Mouse (Mus musculus) megakaryocyte, adult 5-6 weeks (primary cell): ENCODE data around the gene Btbd10. TPM values are rescaled to one million over a fixed set of nuclear protein-coding genes. Genes with fewer than 3 reads are reported as not detected.

Experiments used
- ATAC-seq: 2 replicates; pipeline ENCODE4 v1.8.0; 2016; ENCODE audit warnings: mild to moderate bottlenecking, inconsistent platforms; ENCODE audit not compliant: poor library complexity, severe bottlenecking
- total RNA-seq, 2 experiments: library from RNA; stranded (forward) in 1 of 2; stranded (reverse) in 1 of 2; fragments of 153-499, 151-499 nt in 1 of 2; fragments of 221-1000, 200-1000 nt in 1 of 2; gene quantifications; 2 replicates each; pipeline versions ENCODE4 v1.2.3 to v1.2.4; 2015 to 2017

Btbd10 gene
- total RNA-seq (2015) = 18.9 and 24.2 TPM in 2 replicates
- total RNA-seq (2017) = 27.6 and 30.9 TPM in 2 replicates

DNA sequence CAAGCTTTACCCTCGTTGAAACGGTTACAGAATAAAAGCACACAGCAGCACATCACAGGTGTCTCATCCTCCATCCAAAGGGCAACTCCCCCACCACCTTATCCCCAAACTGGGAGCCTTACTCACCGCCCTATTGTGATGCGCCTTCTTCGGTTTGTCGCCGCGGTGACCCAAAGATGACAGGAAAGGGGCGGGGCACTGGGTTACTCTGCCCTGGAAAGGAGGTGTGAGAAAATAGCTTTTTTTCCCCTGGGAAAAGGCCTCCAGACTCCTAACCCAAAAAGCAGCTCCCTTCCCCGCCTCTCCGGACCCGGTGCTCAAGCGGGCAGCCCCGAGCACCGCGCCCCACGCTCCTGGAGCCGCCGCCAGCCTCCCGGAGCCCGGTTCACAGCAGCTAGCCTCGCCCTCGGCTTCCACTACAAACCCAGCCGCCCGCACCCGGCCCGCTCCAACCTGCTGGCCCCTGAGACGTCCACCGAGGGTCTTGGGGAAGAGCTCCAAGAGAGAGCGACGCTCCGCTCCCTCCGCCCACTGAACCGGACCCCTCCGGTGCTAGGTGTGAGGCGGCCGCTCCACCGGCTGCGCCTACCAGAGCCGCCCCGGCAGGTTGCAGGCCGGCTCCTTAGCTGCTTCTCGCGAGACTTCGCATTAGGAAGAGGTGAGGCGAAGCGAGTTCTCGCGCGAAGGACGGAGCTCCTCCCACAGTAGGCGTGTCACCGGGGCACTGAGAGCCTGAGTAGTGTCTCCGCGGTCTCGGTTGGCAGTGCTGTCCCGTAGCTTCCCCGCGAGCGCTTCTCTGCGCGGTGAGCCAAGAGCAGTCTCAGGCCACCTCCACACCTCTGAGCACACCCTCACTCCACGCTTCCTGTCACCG, at the start of gene Btbd10:
Btbd10 (minus strand) TSS at position 647 of the 874 bp plus-strand sequence.
- ATAC-seq = peak; percentile 88

DNA sequence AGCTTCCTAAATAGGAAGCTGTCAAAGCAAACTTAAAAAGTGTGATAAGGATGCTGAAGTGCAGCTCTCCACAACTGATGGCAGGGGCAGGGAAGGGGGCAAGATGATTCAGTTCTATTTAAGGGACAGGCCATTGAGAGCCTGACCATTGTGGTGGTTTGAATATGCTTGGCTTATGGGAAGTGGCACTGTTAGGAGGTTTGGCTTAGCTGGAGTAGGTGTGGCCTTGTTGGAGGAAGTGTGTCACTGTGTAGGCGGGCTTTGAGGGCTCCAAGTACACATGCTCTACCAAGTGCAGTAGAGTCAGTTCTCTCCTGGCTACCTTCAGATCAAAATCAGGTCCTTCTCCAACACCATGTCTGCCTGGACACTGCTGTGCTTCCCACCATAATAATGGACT, 47.3 kb upstream of the Btbd10 start:
- ATAC-seq = peak; percentile 16

DNA sequence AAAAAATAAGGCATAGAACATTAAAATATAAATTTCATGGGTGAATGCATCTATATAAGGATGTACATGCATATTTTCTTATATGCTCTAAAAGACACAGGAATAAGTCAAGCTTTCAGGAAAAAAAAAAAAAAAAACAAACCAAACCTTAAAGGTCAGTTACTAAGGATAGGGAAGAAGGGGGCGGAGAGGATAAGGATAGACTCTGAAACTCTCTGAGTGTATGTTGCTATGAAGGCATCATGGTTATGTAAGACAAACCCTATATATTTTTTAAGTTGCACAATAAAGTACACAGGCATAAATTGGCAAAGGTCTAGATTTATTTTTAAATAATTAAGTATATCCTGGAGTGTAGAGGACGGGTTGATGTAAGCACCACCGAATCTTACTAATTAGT, 46.1 kb upstream of the Btbd10 start:
- no peak for ATAC-seq

DNA sequence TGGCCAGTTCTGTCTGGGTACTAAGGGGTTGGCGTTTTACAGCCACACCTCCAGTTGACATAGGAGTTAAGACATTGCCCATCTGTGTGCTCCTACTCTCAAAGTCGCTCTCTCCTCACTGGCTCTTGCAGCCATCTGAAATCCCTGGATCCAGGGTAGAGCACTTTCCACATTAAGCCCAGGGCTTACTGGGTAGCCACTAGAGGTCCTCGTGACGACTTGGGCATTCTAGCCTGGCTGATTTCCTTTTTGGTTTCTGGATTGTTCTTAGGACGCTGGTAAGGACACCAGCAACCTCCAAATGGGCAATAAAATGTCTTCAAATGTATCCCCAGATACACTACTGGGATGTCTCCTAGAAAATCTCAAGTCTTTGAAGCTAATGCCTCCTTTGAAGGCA, 39.5 kb upstream of the Btbd10 start:
- ATAC-seq = no peak

DNA sequence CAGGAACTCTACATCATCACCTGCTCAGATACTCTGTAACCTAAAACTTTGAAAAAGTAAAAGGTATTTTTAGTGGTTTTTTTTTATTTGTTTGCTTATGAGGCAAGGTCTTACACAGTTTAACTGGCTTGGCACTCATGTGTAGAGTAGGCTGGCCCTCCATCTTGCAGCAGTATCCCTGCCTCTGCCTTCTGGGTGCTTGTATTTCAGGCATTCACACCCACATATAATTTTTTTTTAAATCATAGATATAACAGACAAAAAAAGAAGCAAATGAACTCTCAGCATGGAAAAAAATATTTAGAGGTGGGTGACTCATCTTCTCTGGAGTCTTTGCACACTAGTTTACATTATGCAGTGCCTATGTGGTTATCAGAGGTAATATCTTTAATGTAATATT, 28.9 kb upstream of the Btbd10 start:
- ATAC-seq = no peak

DNA sequence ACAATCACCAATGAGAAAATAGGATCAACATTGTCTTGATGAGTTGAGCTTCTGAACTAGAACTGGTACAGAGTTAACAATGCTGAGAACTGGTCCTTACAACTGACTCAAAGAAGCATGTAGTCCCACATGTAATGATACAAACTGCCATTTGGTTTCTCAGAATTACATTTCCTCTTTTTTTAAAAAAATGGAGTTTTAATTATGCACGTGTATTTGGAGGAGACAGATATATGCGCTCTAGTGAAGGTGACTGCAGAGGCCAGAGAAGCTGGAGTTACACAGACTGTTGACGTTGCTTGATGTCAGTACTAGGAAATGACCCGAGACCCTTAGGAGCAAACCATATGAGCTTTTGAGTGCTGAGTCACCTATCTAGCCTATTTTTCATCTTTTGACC, 27.5 kb upstream of the Btbd10 start:
- ATAC-seq = no peak

DNA sequence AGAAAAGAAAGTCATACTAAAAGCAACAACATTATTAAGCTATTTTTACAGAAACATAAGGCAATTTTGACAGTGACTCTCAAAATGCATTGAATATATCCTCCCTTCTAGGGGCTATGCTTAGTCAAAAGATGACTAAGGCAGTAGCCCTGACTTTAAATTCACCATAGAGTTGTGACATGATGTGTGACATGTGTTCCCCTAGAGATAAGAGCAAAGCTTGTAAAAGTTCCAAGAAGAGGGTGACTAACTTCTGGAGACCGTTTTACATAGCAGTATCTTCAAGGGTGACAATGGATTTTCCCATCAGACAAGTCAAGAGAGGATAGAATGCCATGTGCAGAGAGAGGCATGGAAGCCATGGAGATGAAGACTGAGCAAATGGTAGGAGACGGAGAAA, 22.4 kb upstream of the Btbd10 start:
- ATAC-seq = no peak

DNA sequence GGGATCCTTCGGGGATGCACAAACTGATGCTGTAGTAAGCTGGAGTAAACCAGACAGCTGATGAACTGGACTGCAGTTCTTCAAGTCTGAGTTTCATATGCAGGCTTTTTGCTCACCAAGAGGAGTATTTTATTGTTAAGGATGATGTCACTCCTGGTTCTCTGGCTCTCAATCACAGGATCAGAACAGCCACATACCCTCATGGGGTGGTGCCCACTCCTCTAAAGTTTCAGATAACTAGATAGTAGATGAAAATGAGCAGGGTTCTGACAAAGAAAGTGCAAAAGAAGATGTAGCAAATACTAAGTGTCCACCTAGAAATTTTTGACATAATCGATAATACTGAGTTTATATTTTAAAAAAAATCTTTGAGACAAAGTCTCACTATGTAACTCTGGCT, 19.3 kb upstream of the Btbd10 start, which contains the start of gene Pth:
Pth (minus strand) TSS at position 101 of the 400 bp plus-strand sequence.
- no peak for ATAC-seq

DNA sequence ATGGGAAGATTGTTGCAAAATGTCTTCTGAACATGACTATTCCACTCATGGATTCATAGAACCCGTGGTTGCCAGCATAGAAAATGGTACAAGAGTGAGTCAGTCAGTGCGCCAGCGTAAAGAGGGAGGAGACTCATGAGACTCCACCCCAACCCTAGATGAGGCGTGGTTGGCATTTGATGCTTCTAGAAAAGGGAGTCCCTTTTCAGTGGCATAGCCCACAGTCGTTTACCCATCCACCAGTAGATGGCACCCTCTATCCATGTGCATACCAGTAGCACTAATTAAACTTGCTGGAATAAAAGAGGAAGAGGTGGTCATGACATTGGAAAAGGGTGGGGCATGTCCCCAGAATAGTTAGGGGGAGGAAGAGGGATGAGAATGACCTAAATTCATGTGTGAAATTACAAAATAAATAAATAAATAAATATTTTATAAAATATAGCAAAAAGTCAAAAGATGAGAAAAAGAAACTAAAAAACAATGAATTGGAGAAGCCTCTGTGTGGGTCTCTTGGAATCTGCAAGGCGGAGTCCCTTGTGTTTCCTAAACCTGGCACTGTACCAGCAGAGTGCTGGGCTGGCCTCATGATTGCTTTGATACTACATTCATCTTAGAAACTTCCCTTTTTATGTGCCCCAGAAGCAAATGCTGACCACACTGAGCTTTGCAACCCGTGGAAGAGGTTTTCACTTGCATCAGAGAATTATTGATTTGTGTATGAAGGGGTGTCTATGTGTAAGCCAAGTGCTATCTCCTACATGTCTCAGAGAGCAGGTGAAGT, 8.9 kb upstream of the Btbd10 start:
- peak; percentile 98 for ATAC-seq

DNA sequence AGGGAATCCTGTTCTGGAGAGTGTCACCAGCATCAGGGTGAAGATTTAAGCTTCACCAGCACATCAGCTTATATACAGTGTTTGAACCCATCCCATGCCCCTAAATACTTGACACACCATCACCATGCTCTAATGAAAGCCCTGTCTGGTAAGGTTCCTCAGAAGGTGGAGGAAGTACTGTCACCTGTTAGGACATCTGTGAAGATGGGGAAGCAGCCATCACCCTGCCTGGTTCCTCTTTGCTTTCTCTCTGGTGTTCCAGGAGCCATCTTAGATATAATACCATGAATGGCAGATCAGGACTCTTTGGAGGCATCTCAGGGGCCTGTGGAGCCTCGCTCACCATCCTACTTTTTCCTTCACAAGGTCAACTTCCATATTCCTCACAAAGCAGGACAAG, 3.5 kb upstream of the Btbd10 start:
- ATAC-seq = peak; percentile 55

DNA sequence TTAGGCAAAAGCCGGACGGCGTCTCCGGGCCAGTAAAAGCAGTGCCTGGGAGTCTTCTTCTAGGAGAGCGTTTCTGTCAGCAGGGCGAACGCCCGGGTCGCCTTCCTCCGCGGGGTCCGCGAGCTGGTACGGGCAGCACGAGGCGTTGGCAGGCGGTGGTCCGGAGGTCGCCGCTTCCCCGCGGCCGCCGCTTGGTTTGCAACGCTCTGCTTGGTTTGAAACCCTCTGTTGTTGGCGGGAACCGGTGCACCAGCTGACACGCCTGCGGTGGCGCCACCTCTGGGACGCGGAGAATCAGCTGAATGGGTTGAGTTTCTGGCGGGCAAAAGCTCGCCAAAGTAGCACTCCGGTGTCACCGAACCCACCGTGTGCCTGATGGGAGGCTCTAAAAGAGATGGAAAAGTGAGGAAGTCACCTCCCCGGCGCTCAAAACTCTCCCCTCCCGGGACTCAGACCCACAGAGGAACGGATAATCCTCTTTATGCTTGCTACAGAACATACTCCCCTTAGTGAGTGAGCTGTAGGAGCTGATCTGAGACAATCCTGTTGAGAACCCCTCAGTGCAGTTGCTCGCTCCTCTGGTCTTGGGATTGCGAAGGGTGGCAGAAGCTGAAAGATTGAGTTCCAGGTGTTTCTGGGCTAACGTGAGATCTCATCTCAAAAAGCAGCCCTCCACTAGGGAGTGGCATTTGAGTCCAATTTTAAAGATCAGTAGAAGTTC, 588 bp upstream of the Btbd10 start:
- ATAC-seq = peak; percentile 48

DNA sequence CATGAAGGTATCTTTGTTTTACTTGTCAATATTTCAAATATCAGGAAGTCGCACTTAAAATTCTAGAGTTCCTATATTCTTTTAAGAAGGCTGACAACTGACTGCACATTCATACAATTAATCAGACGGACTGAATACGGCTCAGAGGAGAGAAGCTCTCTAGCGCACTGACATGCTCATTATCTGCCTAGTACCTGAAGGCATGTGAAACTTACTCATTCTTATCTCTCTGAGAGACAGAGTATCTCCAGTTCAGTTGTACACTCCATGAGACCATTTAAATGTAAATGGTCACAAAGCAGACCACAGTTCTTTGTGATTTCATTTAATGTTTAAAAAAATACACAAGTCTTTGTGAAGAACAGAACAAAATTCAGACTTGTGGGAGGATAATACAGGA, 1.8 kb downstream of the Btbd10 start:
- no peak for ATAC-seq

DNA sequence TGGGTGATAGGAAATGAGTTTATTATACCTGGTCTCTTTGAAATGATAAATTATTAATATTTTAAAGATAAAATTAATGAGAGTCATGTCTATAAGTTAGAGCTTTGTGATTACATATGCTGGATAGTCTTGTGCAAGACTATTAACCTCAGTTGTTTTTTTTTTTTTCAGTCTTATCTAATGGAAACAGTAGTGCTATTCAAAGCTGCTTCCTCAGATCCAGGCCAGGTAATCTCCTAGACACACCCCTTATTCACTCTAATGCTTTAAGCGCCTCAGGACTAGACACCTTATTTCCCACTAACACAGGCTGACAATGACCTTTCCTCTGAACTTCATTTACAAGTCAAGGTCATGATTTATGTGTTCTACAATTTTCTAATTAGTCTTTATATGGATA, 20.1 kb downstream of the Btbd10 start:
- no peak for ATAC-seq

DNA sequence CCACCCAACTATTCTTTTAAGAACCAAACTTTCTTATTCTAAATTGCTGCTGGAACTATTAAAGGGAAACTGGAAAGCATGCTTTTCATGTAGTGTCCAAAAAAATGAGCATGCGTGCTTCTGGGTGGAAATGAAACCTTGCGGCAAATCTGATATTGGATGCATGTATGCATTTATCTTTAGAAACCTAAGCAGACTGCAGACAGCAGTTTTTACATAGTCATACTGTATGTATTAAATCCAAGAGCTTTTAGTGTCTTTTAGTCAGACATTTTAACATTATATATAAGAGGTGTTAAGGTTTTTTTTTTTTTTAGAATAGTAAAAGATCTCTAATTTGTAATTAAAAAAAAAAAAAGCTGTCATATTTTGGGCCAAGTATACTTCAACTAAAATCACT, 21.5 kb downstream of the Btbd10 start:
- no peak for ATAC-seq

DNA sequence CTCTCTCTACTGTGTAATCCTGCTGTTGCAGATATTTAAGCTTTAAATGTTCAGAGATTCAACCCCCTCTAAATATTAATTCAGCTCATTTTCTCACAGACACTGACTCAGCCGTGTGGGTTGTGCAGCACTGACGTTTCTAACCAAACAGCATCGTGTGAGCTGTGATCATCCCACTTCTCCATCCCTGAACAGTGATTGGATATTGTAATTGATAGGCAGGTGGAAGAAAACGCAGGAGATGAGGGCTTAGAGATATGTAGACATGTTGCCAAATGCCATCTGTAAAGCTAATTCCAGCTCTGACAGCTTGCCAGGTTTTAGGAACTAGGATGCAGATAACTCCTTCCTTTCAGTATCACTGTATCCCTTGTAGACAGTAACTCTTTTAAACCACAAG, 21.9 kb downstream of the Btbd10 start:
- no peak for ATAC-seq

DNA sequence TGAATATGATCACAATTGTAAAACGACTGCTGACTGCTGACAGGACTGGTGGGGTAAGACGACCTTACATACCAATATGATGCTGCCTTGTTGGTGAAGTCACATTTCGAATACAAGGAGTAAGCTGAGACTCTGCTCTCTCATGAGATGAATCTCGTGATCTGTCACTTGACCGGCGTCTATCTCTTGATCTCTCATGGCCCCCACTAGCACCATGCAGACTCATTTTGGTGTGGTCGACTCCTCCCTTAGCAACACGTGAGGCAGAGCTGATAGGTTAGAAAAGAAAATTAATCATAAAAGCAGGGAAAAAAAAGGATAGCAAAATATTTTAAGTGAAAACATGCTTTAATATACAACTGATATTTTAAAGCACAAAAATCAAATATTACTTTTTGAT, 33.9 kb downstream of the Btbd10 start:
- no peak for ATAC-seq

DNA sequence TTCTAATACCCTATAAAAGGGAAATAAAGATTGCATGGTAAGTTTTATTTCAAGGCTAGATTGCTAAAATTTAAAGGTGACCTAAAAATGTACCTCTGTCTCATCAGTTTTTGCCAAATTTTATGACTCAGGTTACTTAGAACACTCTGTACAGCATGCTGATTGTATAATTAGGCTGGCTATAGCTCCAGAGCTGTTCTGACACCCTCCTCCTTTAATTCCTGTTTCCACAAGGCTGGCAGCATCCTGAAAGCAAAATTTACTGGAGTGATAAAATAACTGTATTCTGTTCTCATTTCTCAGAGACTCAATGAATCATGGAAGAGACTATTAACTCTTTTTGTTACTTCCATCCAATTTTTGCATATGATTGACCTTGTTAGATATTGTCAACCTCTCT, 35.2 kb downstream of the Btbd10 start:
- no peak for ATAC-seq

DNA sequence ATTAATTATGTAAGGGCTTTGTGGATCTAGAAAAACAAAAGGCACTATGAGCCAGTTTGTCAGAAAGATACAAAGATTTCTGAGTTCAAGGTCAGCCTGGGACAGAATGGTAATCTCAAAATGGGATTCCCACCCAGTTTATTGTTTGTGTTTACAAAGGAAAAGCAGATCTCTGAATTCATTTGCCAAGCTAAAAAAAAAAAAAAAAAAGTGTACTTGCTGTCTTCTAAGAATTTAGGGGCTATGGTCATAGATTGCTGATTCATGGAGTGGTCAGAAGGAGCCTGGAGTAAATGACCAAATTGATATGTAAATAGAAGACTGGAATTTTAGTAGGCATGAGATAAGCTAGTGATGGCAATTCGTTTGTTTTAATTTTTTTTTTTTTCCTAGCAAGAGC, 49.1 kb downstream of the Btbd10 start:
- no peak for ATAC-seq

DNA sequence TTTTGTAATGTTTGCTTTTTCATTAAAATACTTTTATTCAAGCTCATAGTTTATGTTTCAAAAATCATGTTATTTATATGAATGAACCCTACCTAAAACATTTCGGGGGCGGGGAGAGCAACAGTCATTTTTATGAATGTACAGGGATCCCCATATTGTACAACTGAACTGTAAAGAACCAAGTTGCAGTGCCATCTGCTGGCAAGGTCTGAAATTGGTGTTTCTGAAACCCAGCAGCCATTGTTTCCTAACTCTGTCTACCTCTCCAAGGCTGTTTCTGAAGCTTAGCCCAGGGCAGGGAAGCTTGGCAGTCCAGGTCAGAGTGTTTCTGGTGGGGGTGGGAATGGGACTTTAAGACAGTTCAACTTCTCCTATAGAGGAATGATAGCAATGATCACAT, 57.4 kb downstream of the Btbd10 start:
- ATAC-seq = peak; percentile 80

DNA sequence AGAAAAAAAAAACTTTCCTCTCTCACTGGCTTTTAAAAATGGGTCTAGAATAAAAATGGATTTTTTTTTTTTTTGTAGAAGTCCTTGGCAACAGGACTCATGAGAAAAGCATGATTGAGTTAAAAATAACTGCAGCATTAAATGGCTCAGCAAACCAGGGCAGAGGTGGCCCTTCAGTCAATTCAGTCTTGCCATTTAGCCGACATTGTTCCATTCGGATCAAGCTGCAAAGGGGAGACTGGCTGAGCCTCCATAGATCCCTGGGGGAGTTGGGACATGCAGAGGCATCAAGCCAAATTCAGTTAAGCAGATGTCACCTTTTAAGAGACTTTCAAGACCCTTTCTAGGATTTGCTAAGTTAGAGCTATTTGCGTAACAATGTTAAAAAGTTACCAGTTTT, 59.1 kb downstream of the Btbd10 start:
- ATAC-seq = no peak

DNA sequence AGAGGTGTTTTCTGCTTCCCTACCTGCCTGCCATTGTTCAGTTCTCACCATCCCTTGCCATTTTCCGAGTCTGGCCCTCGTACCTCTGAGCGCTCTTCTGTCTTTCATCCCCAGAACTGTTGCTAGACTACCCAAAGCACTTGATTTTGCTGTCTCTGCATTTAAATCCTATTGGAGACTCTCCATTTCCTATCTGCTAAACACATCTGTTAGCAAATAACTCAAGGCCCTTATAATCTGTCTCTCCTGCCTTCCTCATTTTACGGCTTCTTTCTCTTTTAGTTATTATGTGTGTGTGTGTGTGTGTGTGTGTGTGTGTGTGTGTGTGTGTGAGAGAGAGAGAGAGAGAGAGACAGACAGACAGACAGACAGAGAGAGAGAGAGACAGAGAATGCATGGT, 71.4 kb downstream of the Btbd10 start:
- ATAC-seq = no peak
